ENCODE assay signal across 8 mouse cellular contexts in the genomic region with DNA sequence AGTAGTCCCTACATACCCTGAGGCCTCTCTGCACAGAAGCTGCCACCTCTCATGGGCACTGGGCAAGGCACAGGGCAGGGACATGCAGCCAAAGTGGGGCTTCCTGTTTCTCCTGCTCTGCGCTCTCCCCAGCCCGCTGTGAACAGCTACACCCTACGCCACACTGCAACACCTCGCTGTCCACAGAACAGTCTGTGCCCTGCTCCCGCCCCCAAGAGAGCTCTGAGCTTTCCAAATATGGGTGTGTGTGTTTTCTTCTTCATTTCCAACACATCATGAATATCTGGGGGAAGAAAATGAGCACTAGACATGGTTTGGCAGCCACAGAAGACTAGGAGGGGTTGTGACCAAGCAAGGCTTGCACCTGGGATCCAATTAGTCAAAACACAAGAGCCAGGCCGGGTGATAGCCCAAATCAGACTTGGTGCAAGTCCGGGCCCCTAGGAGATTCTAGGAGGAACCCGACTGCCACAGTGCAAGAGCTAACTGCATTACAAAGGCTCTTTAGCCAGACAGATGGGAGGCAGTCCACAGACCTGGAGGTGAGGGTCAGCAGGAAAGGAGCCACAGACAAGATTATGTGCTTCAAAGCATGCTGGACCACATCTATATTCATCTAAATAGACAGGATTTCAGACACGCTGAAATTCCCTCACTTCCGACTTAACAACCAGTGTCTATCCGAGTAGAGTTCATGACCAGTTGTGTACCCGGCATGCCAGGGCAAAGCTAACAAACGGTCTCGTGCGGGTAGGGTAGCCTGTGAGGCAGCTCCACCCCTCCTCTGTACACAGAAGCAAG. TPM values are rescaled to one million over a fixed set of nuclear protein-coding genes. Genes with fewer than 3 reads are reported as not detected.
DNase-seq lines count a peak whose midpoint lies in the region; TF ChIP-seq lines count a peak whose summit lies in the region.

No protein-coding gene starts in this region.

- H3K27me3 ChIP-seq in heart, adult 2 months (ENCODE audit: control insufficient read depth, insufficient read depth, low read length), result no peaks in the 10 kb centered on the region

- peaks cover 5% of the 10 kb centered on the region for H3K36me3 ChIP-seq in heart, adult 2 months (ENCODE audit: control insufficient read depth, insufficient read depth, low read length)

- peak in 1 of 2 experiments; percentile 35 for DNase-seq in heart, adult 2 months
- no peak for DNase-seq in heart, adult 9 months (ENCODE audit: low spot score in 2 of 2)
- DNase-seq in right cerebral cortex, postnatal 36 days (ENCODE audit: low spot score in 2 of 2), result peak; percentile 76 to 86
- DNase-seq in right cerebral cortex, postnatal 10 days (ENCODE audit: low spot score in 2 of 2), result no peak
- DNase-seq in lung, postnatal 10 days, result peak; percentile 55
- no peak for DNase-seq in ovary, postnatal 36 days (ENCODE audit: low spot score)
- no peak for DNase-seq in kidney, adult 11 months
- no peak for DNase-seq in urinary bladder, postnatal 25 days (ENCODE audit: low spot score)

- TF ChIP-seq CTCF in heart, adult 2 months (IDR thresholded peaks at IDR 0.05), result no peak

- no peak overlapping the region for H3K9ac ChIP-seq in heart, adult 2 months (ENCODE audit: low read depth, low read length)

- no peak overlapping the region for H3K4me3 ChIP-seq in heart, adult 2 months

- no peak for TF ChIP-seq POLR2A in heart, adult 2 months (IDR thresholded peaks at IDR 0.05; ENCODE audit: insufficient read depth, low read depth, low read length)

- H3K79me2 ChIP-seq in heart, adult 2 months (replicated peaks; ENCODE audit: control insufficient read depth, insufficient read depth, low read length), result no peaks in the 10 kb centered on the region

- 64% methylated on average over 15 of the region's 15 CpGs for WGBS in heart, adult 2 months

- peak overlapping the region; percentile 11; the same call in 1 of the 2 replicates for H3K27ac ChIP-seq in heart, adult 2 months

- H3K4me1 ChIP-seq in heart, adult 2 months (ENCODE audit: control insufficient read depth, insufficient read depth, low read length), result peaks cover 12% of the 10 kb centered on the region

- intact Hi-C loops in heart, adult 2 months (cut with DNase I), result no loop called here

- TF ChIP-seq EP300 in heart, adult 2 months (IDR thresholded peaks at IDR 0.05; ENCODE audit: insufficient read depth, low read depth, low read length), result no peak

RNA-seq across cellular contexts. Expression of a gene that starts 39.8 kb away (rescaled TPM):
- 10 to 100 TPM; 71.6 to 82.0 TPM for total RNA-seq in heart, adult 2 months (2021)
- 84.4 and 113 TPM in 2 replicates for polyA plus RNA-seq in heart, adult 2 months (2012; rRNA removed)

Comparison
In these comparisons a context has a peak if more than half of its experiments do, and no peak if none do; other contexts are left out.
1. DNase-seq: peak in right cerebral cortex, postnatal 36 days (2 of 2) and lung, postnatal 10 days (single experiment); none in heart, adult 9 months (0 of 2), right cerebral cortex, postnatal 10 days (0 of 2), ovary, postnatal 36 days (single experiment), kidney, adult 11 months (single experiment) and urinary bladder, postnatal 25 days (single experiment).